Mouse (Mus musculus) heart, postnatal 36 days (tissue): ENCODE measurements around the gene Borcs7. TPM values are rescaled to one million over a fixed set of nuclear protein-coding genes. Genes with fewer than 3 reads are reported as not detected.

Experiments
- DNase-seq, 2 experiments: peaks; one replicate each; pipeline ENCODE4 v3.0.0; 2021 to 2022
- intact Hi-C: fragments of 180-260 bp; cut with DNase I; formaldehyde crosslinking; loops from one replicate; pipeline ENCODE4 v1.15.1; 2025
- total RNA-seq, 2 experiments: library from RNA; stranded (reverse); gene quantifications; 2 replicates each; pipeline ENCODE4 v1.2.3; 2021

The Borcs7 gene
- total RNA-seq, 2 experiments from 2014 or later, result 9.3 to 9.5 TPM

DNA sequence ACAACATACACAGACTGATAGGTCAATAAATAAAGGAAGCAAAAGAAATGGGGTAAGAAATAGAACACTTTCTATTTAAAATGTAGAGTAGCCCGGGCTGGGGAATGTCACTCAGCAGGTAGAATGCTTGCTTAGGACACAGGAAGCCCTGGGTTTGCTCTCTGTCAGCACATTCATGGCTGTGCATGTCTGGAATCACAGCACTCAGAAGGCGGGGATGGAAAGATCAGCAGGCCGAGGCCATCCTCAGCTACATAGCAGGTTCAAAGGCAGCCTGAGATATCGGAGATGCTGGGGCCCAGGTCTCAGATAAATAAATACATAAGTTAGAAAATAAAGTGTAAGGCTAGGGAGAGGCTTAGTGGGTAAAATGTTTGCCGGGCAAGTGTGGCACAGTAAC lies 62.5 kb downstream of the Borcs7 start:
- intact Hi-C loops, result no loop called here

More for the DNA sequence above, 62.5 kb downstream of the Borcs7 start:
- DNase-seq, result no peak

Other genes starting within 250 kb of the Borcs7 start
- 10 to 100 TPM; 38.7 to 40.0 TPM for gene Trim8, start 188.2 kb upstream of the Borcs7 start, total RNA-seq
- 10 to 100 TPM; 38.5 to 40.4 TPM for gene Arl3, start 116.7 kb upstream of the Borcs7 start, total RNA-seq
- gene Sfxn2, start 116.5 kb upstream of the Borcs7 start, total RNA-seq, result 1 to 10 TPM; 3.1 to 3.5 TPM
- gene Wbp1l, start 90.8 kb upstream of the Borcs7 start, total RNA-seq, result 10 to 100 TPM; 51.2 to 59.1 TPM
- gene Cyp17a1, start 16.7 kb upstream of the Borcs7 start, total RNA-seq, result not detected
- 10 to 100 TPM; 88.6 to 96.2 TPM for gene As3mt, start 17.6 kb downstream of the Borcs7 start, total RNA-seq
- gene Cnnm2, start 71.7 kb downstream of the Borcs7 start, total RNA-seq, result 1 to 10 TPM; 6.0 to 6.7 TPM